Mouse (Mus musculus) olfactory bulb, adult 2 months (tissue): ENCODE data around the gene Otud7a. TPM values are rescaled to one million over a fixed set of nuclear protein-coding genes. Genes with fewer than 3 reads are reported as not detected.

Experiments used
- H3K27ac ChIP-seq: fragments of 200-500 bp; 2 replicates; pipeline ENCODE4 v1.5.1; 2012; ENCODE audit warnings: low read depth, low read length; ENCODE audit not compliant: insufficient read depth
- H3K4me1 ChIP-seq: fragments of 200-500 bp; 2 replicates; pipeline ENCODE4 v1.6.1; 2012; ENCODE audit warnings: low read length; ENCODE audit not compliant: control insufficient read depth, insufficient read depth
- H3K4me3 ChIP-seq: fragments of 200-500 bp; 2 replicates; pipeline ENCODE4 v1.5.1; 2012; ENCODE audit warnings: mild to moderate bottlenecking, low read depth, low read length, moderate library complexity; ENCODE audit not compliant: insufficient read depth
- CTCF ChIP-seq: fragments of 200-500 bp; IDR thresholded peaks from 2 replicates; pipeline ENCODE4 v1.5.1; 2012; ENCODE audit warnings: low read depth, mild to moderate bottlenecking, low read length, moderate library complexity; ENCODE audit not compliant: insufficient read depth
- POLR2A ChIP-seq: fragments of 200-500 bp; IDR thresholded peaks from 2 replicates; pipeline ENCODE4 v1.6.1; 2012; ENCODE audit warnings: mild to moderate bottlenecking, low read depth, low read length, moderate library complexity; ENCODE audit not compliant: insufficient read depth
- WGBS: fragments of 180-500 bp; shearing (Covaris S2); methylation state at CpG from one replicate; pipeline ENCODE4 v1.1.7; 2018; 5-methylcytosine and 5-hydroxymethylcytosine counted together
- polyA plus RNA-seq: library from polyadenylated mRNA; stranded (reverse); fragments of >200 nt; gene quantifications from 2 replicates; pipeline ENCODE4 v1.2.4, GENCODE M21; 2012; ENCODE audit warnings: low replicate concordance; ENCODE audit not compliant: missing spikeins, insufficient read depth, insufficient read length

The Otud7a gene
- polyA plus RNA-seq: not detected in 2 replicates

DNA sequence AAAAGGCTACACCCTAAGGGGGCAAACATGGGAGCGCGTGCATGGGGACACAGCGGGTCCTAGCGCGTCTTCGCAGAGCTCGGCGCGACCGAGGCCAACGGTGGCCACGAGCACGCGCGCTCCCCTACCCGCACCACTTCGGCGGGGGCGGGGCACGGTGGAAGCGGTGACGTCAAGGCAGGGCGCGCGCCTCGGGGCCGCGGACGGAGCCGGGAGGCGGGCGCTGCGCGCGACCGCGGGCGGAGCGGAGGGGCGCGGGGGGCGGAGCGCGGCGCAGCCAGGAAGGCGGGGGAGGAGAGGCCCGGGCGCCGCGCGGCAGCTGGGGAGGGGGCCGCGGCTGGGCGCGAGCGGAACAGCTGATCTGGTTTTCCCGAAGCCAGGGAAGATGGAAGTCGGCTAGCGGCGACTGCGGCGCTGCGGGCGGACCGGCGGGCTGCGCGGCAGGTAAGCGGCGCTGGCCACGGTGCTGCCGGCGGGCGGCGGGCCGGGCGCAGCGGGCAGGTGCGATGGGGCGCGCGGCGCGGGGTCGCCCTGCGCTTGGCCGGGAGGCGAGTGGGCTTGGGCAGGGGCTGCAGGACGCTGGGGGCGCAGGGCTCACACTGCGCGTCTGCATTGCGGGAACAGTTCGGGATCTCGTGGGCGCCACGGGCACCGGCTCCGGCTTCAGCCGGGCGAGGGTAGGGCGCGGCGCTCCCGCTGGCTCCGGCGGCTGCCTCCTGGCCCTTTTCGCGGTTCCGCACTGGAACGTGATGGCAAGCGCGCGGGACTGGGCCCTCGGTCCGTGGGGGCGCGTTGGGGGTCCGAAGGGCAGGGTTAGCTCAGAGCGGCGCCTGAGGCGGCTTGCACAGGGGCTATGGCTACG, at the start of gene Otud7a:
Gene Otud7a, plus strand, starts transcription at position 268 of the 862 bp plus-strand sequence.
- 1% methylated on average over 122 of the region's 123 CpGs for WGBS
- peaks cover 2% of the 10 kb centered on the region; the same call in 1 of the 2 replicates for H3K4me1 ChIP-seq

DNA sequence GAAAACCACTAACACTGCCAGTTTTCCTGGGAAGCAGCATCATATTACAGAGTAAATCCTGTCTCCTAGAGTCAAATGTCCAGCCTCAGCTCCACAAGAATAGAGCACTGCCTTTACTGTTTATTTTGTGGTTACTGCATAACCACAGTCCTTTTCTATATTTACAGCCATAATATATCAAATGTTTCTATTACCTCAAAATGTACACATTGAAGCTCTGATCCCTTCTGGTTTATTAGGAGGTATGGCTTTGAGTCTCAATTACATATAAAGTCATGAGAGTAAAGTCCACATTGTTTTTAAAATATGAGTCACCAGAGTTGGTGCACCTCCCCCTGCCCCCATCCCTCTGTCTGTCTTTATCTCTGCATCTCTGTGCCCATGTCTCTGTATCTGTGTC, 38.6 kb upstream of the Otud7a start:
- H3K27ac ChIP-seq: no peak overlapping the region
- H3K4me3 ChIP-seq: no peak overlapping the region
- no peak for TF ChIP-seq POLR2A
- TF ChIP-seq CTCF: no peak
- H3K4me1 ChIP-seq: no peaks in the 10 kb centered on the region

More for the DNA sequence above, at the start of gene Otud7a:
- Histone ChIP-seq H3K4me3 (peak within 1 kb of the TSS; percentile 99), H3K27ac (peak within 1 kb of the TSS; percentile 56)
- TF ChIP-seq POLR2A: peak; percentile 52
- TF ChIP-seq CTCF: no peak

DNA sequence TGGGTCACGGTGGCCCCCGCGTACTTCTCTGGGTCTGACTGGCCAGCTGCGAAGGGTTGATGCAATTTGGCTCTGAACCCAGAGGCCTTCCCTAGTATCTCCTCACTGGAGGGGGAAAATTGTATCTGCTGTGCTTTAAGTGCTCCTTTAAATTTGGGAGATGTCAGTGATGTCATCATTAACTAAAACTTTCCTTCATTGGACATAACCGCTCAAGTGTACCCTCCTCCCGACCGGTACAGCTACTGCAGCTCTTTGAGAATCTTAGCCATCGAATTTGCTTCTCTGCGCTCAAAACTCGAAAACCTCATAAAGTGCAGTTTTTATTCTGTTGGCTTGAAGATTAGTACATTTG, 772 bp downstream of the Otud7a start:
- H3K27ac ChIP-seq: peak overlapping the region; percentile 56
- peak overlapping the region; percentile 99 for H3K4me3 ChIP-seq
- 5% methylated on average over 10 of the region's 10 CpGs for WGBS
- peaks cover 2% of the 10 kb centered on the region; the same call in 1 of the 2 replicates for H3K4me1 ChIP-seq
- TF ChIP-seq POLR2A: no peak
- no peak for TF ChIP-seq CTCF

DNA sequence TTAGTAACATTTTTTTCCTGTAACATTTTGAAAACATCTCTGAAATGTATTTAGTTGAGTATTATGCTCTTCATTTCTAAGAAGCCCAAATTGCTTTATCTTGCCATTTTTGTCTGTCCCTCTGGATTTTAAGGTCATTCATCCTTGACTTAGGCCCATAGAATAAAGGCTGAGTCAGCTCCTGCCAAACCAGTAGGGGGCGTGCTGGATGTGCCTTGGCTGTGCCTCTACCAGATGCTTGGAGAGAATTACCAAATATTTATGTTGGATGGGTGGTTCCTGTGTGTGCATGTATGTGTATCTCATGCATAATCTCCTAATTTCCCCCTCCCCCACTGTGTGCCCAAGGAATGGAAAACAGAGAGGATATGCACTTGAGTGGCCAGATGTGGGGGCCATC, 2.4 kb downstream of the Otud7a start:
- H3K27ac ChIP-seq: no peak overlapping the region
- no peak overlapping the region for H3K4me3 ChIP-seq
- H3K4me1 ChIP-seq: peaks cover 2% of the 10 kb centered on the region
- TF ChIP-seq POLR2A (no peak), CTCF (no peak)
- 27% methylated on average over 1 of the region's 1 CpGs for WGBS

DNA sequence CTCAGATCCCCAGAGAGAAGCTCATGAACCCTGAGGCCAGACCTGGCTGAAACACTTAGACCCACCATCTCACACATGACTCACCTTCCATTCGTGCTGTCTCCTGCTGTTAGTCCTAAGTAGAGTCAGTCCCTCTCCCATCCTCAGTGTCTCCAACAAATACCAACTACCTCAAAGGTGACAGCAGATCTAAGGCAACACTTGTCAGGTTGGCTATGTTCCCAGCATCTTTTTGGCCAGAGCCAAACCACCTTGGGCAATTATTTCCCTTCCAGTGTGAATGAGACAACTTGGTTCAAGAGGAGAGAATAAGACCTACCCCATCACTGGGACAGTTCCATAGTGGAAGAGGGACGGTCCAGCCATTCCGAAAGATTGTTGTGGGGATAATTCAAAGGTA, 10.7 kb downstream of the Otud7a start:
- 86% methylated on average over 3 of the region's 3 CpGs for WGBS
- H3K4me3 ChIP-seq: no peak overlapping the region
- no peaks in the 10 kb centered on the region; the same call in 1 of the 2 replicates for H3K4me1 ChIP-seq
- TF ChIP-seq CTCF (no peak), POLR2A (no peak)
- H3K27ac ChIP-seq: no peak overlapping the region

DNA sequence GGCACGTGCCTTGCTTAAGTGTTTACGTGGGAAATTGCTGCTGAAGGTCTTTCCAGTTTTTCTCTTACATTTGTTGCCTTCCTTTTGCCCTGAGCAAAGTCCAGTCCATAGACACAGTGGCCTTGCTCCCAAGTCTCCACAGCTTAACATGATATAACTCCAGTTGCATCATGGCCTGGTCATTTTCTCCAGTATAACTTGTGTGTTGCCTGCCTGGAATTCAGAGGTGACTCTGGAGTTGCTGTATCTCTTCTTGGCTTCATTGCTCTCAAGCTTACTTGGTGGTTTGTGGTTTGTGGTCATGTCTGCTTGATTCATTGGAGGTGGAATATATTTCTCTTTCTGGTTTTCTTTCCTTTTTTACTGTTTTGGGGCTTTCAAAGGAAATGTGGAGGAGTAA, 17.7 kb downstream of the Otud7a start:
- WGBS: 71% methylated on average over 2 of the region's 2 CpGs
- Histone ChIP-seq H3K4me3 (no peak overlapping the region), H3K27ac (no peak overlapping the region), H3K4me1 (no peaks in the 10 kb centered on the region)
- no peak for TF ChIP-seq POLR2A
- TF ChIP-seq CTCF: no peak

DNA sequence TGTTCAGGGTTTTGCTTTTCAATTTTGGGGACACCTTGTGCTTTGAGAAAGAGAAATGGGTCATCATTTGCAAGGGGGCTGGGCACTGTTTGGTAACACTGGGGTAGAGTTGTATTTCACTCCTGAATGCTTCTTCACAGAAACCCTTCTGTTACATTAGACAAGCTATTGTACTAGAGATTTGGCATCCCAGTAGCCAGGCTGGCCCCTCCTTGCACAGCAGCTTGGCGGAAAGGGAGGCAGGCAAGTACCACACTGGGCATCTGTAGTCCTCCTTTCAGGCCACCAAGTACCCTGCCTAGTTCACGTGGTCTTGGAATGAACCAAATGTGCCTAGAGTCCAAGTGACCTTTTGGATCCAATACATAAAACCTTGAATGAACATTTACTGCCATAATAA, 18.1 kb downstream of the Otud7a start:
- Histone ChIP-seq H3K4me3 (no peak overlapping the region), H3K4me1 (no peaks in the 10 kb centered on the region), H3K27ac (no peak overlapping the region)
- 74% methylated on average over 2 of the region's 2 CpGs for WGBS
- TF ChIP-seq CTCF (no peak), POLR2A (no peak)

DNA sequence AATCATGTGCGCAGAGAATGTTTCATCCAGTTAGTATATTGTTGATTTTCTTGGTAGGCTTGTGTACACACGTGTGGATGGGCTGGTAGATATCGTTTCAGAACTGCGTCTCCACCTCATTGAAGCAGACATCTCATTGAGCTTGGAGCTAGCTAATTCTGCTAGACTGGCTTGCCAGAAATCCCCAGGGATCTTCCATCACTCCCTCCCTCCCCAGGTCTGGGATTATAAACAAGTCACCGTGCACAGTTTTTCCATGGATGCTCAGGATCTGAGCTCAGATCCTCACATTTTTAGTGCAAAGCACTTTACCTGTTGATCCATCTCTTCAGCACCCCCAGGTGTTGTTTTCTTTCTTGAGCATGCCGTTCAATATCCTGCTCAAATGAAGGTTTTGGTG, 22.2 kb downstream of the Otud7a start:
- WGBS: 78% methylated on average over 6 of the region's 6 CpGs
- TF ChIP-seq CTCF: no peak
- TF ChIP-seq POLR2A: no peak
- Histone ChIP-seq H3K27ac (no peak overlapping the region), H3K4me3 (no peak overlapping the region), H3K4me1 (no peaks in the 10 kb centered on the region)

DNA sequence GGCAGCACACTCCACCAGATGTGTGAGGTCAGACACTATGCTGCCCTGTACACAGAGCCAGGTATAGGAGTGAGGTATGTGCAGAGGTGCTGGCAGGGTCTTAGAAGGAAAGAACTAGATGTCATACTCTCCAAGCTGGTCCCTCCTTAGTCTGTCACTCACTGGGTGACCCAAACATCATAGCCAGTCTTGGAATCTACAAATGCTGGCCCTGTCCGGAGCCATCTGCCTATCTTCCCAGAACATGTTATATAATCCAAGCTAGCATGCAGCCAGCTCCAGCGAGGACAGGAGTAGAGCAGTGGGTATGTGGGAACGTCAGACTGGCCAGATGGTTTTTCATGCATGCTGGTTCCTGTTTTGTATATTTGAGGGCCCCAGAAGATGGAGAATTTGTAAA, 23.7 kb downstream of the Otud7a start:
- Histone ChIP-seq H3K27ac (no peak overlapping the region), H3K4me1 (no peaks in the 10 kb centered on the region), H3K4me3 (no peak overlapping the region)
- TF ChIP-seq POLR2A: no peak
- TF ChIP-seq CTCF: no peak
- 86% methylated on average over 3 of the region's 3 CpGs for WGBS

DNA sequence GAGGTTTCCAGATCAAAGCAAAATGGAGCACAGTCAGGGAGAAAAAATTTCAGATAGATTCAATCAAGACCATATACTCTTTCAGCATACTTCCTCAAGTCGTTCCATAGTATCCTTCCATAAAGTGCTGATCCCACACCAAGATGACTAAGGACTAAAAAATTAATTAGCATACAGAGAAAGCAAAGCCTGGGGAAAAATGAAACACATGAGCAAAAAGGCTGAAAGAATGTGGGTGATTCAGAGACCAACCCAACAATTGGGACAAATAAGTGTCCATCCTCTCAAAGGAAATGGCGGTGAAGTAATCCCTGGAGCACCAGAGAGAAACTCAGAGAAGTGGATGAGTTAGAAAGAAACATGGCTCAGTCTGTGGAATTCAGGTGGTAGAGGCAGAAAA, 38.5 kb downstream of the Otud7a start:
- TF ChIP-seq POLR2A (no peak), CTCF (no peak)
- WGBS: 84% methylated on average over 2 of the region's 2 CpGs

More for the DNA sequence above, 38.5 kb downstream of the Otud7a start:
- no peaks in the 10 kb centered on the region for H3K4me1 ChIP-seq
- H3K4me3 ChIP-seq: no peak overlapping the region
- H3K27ac ChIP-seq: no peak overlapping the region
